Mouse (Mus musculus) lung, adult 2 months (tissue): ENCODE results near the gene Pla2g2f.

Experiments
- CTCF ChIP-seq: fragments of 200-500 bp; IDR thresholded peaks from 2 replicates; pipeline ENCODE4 v1.5.1; 2011; ENCODE audit warnings: mild to moderate bottlenecking, low read length, control low read depth; ENCODE audit not compliant: insufficient read depth
- POLR2A ChIP-seq: fragments of 200-500 bp; IDR thresholded peaks from 2 replicates; pipeline ENCODE4 v1.6.1; 2011; ENCODE audit warnings: low read depth, mild to moderate bottlenecking, control low read depth, low read length, borderline replicate concordance; ENCODE audit errors: extremely low read depth

DNA sequence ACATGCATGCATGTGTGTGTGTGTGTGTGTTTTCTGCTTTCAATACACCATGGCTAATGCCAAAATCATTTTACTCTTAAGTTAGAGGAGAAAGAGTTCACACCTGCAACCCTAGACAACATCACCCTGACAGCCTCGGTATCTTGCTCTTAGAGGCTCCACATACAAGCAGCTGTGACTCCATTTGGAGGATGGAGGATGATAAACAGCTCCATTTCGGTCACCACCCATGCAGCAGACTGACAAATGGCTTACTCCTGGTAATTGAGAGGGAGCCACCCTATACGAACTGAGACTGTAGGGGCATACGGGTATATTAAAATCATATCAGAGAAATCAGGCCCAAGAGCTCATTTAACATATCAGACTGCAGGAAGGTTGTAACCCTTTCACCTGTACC lies 31.0 kb upstream of the Pla2g2f start:
- TF ChIP-seq CTCF: no peak
- no peak for TF ChIP-seq POLR2A
